Mouse (Mus musculus): ENCODE measurements around the gene Bank1.
A peak's percentile ranks its signal among the peaks of the same experiment; 100 is the strongest.

Bank1 gene

GRCm38 (mm10) chr3:136251578-136251977, 74.3 kb downstream of the Bank1 start:
- no peak for DNase-seq

- DNase-seq = no peak
These were observed 78.5 kb downstream of the Bank1 start for GRCm38 (mm10) chr3:136247331-136247730.

DNA sequence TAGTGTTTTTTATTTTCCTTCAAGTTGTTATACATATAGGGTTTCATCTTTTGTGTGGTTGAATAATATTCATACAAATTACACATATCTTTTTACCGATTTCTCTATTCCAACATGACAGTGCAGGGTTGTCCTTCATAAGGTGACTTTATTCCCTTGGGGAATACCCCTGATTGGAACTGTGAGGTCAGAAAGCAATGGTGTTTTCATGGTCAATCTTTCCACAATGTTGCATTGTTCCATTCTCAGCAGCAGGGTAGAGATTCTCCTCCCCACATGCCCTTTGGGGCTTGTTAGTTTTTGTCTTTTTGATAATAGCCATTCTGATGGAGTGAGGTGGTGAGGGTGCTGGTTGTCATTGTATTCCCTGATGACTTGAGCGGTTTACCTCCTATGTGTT, 80.9 kb downstream of the Bank1 start:
- no peak for DNase-seq

DNA sequence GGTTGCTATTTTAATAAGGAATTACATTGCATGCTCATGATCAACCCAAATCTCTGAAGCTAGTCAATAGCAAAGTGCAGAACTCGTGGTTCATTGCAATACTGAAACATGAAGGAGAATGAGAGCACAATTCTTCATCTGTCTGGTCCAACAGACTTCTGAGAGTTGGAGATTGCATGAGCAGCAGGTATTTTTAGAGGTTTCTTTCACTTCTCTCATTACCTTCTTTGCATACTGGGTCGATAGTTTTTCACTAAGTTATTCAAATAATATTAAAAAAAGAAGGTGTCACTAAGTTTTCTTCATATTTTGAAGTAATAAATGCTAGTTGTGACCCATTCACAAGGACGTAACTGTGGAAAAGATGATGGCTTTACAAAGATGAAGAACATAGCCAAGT, 87.1 kb downstream of the Bank1 start:
- DNase-seq = no peak

DNA sequence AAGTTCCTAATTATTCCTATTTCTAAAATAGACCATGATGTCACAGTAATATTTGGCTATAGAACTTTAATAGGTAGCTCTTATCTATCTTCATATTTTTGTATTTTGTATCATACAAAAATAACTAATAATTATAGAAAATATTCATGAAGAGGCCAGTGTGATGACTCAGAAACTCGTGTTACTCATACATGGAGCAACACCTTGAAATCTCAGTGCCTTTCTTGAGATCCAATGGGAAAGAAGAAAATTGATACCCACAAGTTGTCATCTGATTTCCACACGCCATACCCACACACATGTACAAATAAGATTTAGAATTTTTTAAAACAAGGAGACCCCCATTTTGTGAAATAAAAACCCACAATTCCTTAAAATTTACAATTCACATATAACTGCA, 92.4 kb downstream of the Bank1 start:
- DNase-seq = no peak

GRCm38 (mm10) chr3:136230602-136231151, 95.2 kb downstream of the Bank1 start:
- no peak for DNase-seq

DNA sequence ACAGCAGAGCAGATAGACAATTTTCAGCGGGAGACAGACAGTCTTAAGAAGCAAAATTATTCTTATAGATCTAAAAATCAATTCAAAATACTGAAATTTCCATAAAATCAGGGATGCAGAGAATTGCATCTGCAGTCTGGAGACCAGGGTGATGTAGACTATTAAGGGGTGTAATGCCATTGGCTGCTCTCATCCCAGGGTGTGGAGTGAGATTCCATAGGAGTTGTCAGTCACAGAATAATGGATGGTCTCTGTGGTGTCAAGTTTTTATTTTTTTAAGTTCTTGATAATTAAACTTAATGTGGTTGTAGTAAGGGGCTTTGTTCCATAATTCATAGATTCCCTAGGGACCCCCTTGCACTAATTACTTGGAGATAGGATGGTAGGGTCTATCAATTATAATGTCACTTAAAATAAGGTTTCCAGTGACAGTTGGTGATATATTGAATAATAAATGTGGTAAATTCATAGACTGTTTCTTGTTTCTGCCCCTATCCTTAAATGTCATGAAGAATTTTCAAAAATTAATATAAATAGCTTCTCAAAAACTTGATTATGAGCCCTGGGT, 136.1 kb downstream of the Bank1 start:
- no peak for DNase-seq

GRCm38 (mm10) chr3:136186548-136187113, 139.2 kb downstream of the Bank1 start:
- DNase-seq = no peak

DNA sequence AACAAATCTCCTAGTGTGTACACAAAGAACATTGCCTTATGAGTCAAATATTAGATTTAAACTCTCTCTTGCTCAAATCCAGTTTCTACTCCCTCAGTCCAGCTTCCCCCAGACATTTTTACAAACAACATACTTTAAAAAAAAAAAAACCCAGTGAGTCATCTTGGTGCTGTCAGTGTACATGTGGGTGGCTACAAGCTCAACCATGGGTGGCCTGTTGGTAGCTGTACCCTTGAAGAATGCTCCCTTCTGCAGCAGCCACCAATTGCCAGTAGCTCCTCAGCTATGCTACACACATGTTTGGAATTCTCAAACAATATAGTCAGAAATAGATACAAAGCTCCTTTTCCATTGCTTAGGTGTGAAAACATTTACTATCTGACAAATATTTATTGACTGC, 154.2 kb downstream of the Bank1 start:
- DNase-seq = no peak

GRCm38 (mm10) chr3:136168071-136168470, 157.8 kb downstream of the Bank1 start:
- DNase-seq = no peak

DNA sequence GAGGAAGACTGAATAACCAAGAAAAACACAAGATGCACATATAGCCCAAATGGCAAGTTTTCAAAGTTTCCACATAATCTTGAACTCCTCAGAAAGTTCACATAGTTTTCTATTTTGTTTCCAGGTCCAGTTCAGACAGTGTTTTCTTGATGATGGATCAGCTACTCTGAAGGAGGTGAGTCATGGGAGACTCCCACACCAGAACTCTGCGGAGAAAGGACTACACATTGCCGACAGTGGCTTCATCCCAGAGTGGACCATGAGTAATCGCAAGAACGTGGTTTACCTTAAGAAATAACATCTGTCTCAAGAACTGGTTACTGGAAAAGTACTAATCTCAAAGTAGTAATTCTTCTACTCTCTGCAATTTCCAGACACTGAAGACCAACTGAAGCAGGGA, 159.2 kb downstream of the Bank1 start:
- DNase-seq = no peak

GRCm38 (mm10) chr3:136166033-136166361, 159.9 kb downstream of the Bank1 start:
- DNase-seq = peak in 1 of 2 experiments; percentile 23

DNA sequence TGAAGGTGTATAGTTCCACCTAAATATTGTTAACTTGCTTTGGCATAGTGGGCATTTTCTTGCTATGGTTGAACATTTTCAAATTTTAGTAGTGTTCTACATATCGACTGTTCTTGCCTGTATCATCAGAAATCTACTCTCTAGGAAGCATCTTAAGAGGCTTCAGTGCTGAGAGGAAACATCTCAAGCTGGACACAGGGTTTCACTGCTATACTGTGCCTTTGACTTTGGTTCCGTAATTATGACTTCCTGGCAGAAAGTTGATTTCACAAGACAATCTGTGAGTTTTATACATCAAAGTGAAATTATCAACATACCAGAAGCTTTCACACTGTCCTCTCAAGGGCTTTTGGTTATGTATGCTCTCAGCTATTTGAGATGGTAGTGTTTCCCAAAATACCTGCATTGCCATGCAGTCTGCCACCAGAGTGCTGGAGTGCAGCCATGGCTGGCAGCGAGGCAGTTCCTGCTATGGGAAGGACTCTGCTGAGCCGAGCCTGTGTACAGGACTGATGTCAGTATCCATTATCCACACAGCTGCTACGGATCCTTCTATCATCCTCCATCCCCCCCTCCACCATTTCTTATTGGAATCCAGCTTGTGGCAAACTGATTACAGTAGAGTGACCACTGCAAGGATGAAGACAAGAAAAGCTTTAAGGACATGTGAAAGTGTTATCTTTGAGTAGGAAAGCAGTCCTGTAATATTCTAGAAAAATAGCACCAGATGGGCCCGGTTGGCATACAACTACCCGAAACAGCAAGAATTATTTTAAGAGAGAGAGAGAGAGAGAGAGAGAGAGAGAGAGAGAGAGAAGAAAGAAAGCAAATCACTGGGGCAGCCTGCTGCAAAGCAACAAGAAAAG, 160.5 kb downstream of the Bank1 start:
- DNase-seq = peak; percentile 96 to 97

GRCm38 (mm10) chr3:136158059-136158458, 167.8 kb downstream of the Bank1 start:
- DNase-seq = no peak

DNA sequence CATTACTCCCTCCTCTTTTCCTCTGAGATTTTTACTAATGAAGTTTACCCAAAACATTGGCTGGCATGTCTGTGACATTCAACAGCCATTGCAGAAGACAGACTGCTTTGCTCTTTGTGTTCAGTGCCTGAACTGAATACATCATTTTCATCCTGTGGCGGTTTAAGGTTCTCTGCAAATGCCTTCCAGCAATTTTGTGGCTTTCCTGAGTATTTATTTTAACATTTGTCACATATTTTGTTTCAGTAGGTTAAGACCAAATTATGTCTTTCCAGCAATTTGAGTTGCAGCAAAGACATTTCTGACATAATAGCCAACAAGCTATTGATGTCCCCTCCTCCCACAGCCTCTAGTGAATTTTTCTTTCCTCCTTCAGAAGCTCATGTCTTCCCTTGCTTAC, 170.3 kb downstream of the Bank1 start:
- no peak for DNase-seq

DNA sequence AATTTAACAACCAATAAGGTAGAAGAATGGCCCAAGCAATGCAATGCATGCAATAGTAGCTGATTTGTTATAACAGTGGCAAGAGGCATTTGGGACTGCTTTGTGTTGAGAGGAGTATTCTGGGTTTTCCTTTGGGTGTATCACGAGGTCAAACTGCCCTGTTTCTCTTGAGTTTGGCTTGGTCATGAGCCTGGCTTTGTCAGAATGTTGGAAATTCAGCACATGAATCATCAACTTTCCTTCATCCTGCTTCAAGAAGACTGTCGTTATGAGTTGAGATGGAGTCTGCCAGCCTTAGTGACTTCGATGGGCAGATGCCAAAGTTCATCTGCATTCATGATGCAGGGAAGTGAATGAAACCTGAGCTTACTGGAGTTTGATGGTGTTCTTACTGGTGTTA, 175.0 kb downstream of the Bank1 start:
- no peak for DNase-seq

GRCm38 (mm10) chr3:136147166-136147565, 178.7 kb downstream of the Bank1 start:
- DNase-seq = peak; percentile 30 to 60

- DNase-seq = peak; percentile 24 to 41
These were observed 193.9 kb downstream of the Bank1 start for GRCm38 (mm10) chr3:136132013-136132412.

GRCm38 (mm10) chr3:136115478-136116215, 210.2 kb downstream of the Bank1 start:
- DNase-seq = no peak

DNA sequence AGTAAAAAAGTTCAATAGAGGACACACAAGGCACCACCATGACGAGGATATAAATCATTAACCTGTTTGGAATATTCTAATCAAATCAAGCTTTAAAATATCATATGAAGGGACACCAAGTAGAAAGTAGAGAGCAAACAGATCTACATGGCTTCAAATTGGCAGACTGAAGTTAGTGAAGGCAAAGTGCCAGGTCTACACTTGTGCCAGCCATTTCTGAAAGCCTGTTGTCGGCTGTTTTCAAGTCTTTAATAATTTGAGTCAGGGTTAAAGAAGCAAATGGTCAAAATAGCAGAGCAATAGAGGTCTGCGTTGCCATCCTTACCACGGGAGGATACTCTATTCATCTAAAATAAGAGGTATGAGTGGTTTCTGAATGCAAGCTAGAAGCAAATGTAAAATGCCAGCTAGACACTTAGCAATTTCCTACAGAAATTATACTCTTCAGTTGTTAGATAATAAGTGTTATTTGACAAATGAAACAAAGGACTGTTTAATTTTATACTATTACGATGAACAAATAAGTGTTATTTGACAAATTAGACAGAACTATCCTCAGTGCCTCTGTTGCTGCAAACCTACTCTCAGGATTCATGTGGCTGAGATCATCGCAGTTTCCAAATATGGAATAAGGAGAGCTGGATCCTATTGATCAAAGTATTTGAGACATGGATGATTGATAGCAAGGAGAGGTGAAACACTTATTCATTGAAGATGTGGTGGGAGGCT, 216.3 kb downstream of the Bank1 start:
- DNase-seq = peak; percentile 57

DNA sequence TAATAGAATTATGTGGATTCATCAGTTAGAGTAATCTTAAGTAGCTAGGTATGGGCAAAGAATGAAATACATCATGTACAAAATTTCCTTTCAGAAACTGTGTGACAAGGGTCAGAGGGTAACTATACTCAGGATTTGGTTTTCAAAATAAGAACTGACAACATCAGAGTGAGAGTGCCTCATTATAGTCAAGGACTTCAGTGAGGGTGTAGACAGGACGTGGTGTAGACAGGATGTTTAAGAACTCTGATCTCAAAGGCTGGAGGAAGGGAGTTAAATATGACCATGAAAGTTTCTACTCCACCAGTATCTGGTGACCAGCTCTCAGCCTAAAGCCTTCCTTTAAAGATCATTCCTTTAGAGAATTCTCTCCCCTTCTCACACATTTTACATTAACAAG, 219.4 kb downstream of the Bank1 start:
- DNase-seq = no peak

DNA sequence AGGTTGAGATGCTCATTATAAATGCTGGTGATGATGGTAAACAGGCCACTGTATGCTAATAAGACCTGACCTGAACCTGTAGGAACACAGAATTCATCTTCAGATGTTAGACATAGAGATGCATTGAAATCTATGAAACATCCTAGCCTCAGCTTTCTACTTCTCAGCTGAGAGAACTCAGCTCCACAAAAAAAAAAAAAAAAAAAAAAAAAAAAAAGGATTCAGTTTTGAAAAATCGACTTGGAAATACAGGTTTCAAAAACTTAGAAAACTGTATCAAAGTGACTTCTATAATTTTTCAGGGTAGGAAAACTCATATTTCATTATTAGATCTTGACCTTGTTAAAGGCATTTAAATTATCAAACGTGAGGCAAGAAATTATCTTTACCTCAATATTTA, 222.5 kb downstream of the Bank1 start:
- no peak for DNase-seq

Measured in cerebellum, postnatal 10 days (tissue).